Mouse (Mus musculus) forebrain, embryonic 15.5 days (tissue): Measurements from ENCODE around the gene Prss38. TPM values are rescaled to one million over a fixed set of nuclear protein-coding genes. Genes with fewer than 3 reads are reported as not detected.

Source experiments
- ATAC-seq: fragments of 200-750 bp; cut with Nextera tagmentation; replicated peaks from 2 replicates; pipeline ENCODE4 v1.8.0; 2017; ENCODE audit warnings: mild to moderate bottlenecking, moderate TSS enrichment, moderate library complexity
- H3K27ac ChIP-seq: fragments of 300-500 bp; sonication (generic); replicated peaks from 2 replicates; pipeline ENCODE4 v1.5.1; 2015; ENCODE audit warnings: mild to moderate bottlenecking, inconsistent platforms
- H3K27me3 ChIP-seq: fragments of 300-500 bp; sonication (generic); 2 replicates; pipeline ENCODE4 v1.6.1; 2015; ENCODE audit warnings: inconsistent platforms
- H3K36me3 ChIP-seq: fragments of 300-500 bp; sonication (generic); 2 replicates; pipeline ENCODE4 v1.6.1; 2015; ENCODE audit warnings: mild to moderate bottlenecking, inconsistent platforms
- H3K4me1 ChIP-seq: fragments of 300-500 bp; sonication (generic); 2 replicates; pipeline ENCODE4 v1.6.1; 2015; ENCODE audit warnings: inconsistent platforms
- H3K4me2 ChIP-seq: fragments of 300-500 bp; sonication (generic); replicated peaks from 2 replicates; pipeline ENCODE4 v1.6.1; 2015; ENCODE audit warnings: mild to moderate bottlenecking, inconsistent platforms
- H3K4me3 ChIP-seq: fragments of 300-500 bp; sonication (generic); 2 replicates; pipeline ENCODE4 v1.5.1; 2015; ENCODE audit warnings: mild to moderate bottlenecking, inconsistent platforms
- H3K9ac ChIP-seq: fragments of 300-500 bp; sonication (generic); replicated peaks from 2 replicates; pipeline ENCODE4 v1.6.1; 2015; ENCODE audit warnings: mild to moderate bottlenecking, inconsistent platforms
- H3K9me3 ChIP-seq: fragments of 300-500 bp; sonication (generic); 2 replicates; pipeline ENCODE4 v1.6.1; 2016; ENCODE audit warnings: inconsistent platforms
- WGBS: fragments of 180-500 bp; shearing (Covaris S2); methylation state at CpG from one replicate; pipeline ENCODE4 v1.1.7; 2015; ENCODE audit warnings: mixed read lengths; 5-methylcytosine and 5-hydroxymethylcytosine counted together
- polyA plus RNA-seq: library from polyadenylated mRNA; unstranded; fragments of >200 nt; fragmentation: Nextera tagmentation; extraction: Ambion mirVana; gene quantifications from 2 replicates; pipeline ENCODE4 v1.2.1, GENCODE M21; 2015

The Prss38 gene
- polyA plus RNA-seq, 1 experiment from 2014 or later = not detected

DNA sequence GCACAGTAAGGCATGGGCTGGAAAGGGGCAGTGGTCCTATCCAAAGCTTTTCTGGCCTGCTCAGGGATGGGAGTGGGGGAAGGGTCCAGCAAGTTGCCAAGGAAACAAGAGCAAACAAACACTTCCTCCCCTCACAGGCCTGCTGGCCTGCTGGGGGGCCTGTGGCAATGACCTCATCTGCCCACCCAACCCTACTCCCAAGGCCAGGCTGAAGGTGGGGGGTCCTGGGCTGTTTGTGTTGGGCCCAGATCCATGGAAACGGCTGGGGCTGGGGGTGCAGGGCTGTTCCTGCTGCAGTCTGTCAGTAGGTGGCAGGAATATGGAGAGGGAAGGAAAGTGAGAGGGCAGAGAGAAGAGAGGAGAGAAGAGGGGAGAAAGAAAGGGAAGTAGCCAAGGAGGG is 39.1 kb downstream of the Prss38 start:
- Histone ChIP-seq H3K9me3 (no peaks in the 10 kb centered on the region), H3K27me3 (0 out of 2 replicates have a peak, but pooled peaks cover 3% of the 10 kb centered on the region), H3K4me1 (no peaks in the 10 kb centered on the region), H3K36me3 (no peaks in the 10 kb centered on the region), H3K4me2 (no peak overlapping the region), H3K4me3 (no peak overlapping the region), H3K9ac (no peak overlapping the region), H3K27ac (no peak overlapping the region)
- ATAC-seq = no peak
- 27% methylated on average over 1 of the region's 1 CpGs for WGBS

DNA sequence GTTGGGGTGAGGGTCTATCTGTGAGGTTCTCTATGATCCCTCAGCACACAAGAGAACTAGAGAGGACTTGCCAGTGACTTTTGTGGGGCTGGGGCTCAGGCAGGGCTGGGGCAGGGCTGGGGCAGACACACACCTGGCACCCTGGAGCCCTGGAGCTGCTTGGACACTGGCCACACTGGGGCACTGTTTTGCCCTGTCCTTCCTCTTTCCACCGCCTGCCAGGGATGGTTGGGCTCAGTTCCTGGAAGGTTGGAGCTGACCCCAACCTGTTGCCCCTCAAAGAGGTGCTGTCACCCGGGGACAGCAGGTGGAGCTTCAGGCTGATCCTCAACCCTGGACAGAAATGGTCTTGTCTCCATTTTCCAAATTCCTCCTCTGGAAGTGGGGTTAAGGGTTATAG is 39.5 kb downstream of the Prss38 start:
- Histone ChIP-seq H3K4me3 (no peak overlapping the region), H3K4me1 (no peaks in the 10 kb centered on the region), H3K9ac (no peak overlapping the region), H3K27ac (no peak overlapping the region), H3K27me3 (0 out of 2 replicates have a peak, but pooled peaks cover 3% of the 10 kb centered on the region), H3K4me2 (no peak overlapping the region), H3K36me3 (no peaks in the 10 kb centered on the region), H3K9me3 (no peaks in the 10 kb centered on the region)
- no peak for ATAC-seq
- WGBS = 64% methylated on average over 2 of the region's 2 CpGs

DNA sequence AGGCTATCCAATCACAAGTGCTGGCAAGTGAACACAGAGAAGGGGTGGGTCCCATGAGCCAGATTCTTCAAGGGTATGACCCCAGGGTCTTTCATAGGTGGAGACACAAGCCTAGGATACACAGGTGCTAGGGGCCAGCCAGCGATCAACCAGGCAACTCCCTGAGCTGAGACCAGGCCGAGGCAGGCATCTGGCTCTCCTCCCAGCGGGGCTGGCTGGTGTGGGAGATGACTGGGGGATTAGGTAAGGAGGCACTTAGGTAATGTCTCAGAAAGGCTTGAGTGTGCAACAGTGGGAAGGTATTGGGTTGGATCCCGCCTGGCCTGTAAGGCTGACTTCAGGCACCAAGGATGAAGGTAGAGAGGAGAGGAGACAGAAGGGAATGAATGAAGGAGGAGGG is 40.3 kb downstream of the Prss38 start:
- Histone ChIP-seq H3K27ac (no peak overlapping the region), H3K4me1 (0 out of 2 replicates have a peak, but pooled peaks cover 1% of the 10 kb centered on the region), H3K9me3 (no peaks in the 10 kb centered on the region), H3K27me3 (0 out of 2 replicates have a peak, but pooled peaks cover 3% of the 10 kb centered on the region), H3K9ac (no peak overlapping the region), H3K4me3 (no peak overlapping the region), H3K36me3 (no peaks in the 10 kb centered on the region), H3K4me2 (no peak overlapping the region)
- no peak for ATAC-seq
- 83% methylated on average over 4 of the region's 4 CpGs for WGBS

DNA sequence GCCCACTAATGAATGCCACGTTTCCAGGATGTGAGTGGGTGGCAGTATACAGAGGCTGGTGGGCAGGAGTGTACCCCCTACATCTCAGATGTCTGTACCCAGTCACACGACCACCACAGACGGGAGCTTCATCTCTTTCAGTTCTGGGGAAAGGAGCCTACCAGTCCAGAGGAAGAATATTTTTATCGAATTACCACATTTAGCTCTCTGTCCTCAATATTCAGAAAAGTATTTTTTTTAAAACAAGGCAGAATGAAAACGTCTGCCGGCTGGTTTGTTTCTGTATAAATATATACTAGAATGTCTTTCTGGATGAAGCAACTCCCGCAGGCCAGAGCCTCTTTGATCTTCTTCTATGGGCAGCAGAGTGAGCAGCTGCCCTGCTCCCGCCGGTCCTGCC is 42.5 kb downstream of the Prss38 start:
- no peak overlapping the region for H3K4me2 ChIP-seq
- no peaks in the 10 kb centered on the region for H3K9me3 ChIP-seq
- H3K9ac ChIP-seq = no peak overlapping the region
- H3K27me3 ChIP-seq = 0 out of 2 replicates have a peak, but pooled peaks cover 3% of the 10 kb centered on the region
- no peak overlapping the region for H3K4me3 ChIP-seq
- no peak overlapping the region for H3K27ac ChIP-seq
- WGBS = 32% methylated on average over 9 of the region's 9 CpGs
- no peaks in the 10 kb centered on the region for H3K36me3 ChIP-seq
- ATAC-seq = no peak
- peaks cover 12% of the 10 kb centered on the region; the same call in 1 of the 2 replicates for H3K4me1 ChIP-seq

DNA sequence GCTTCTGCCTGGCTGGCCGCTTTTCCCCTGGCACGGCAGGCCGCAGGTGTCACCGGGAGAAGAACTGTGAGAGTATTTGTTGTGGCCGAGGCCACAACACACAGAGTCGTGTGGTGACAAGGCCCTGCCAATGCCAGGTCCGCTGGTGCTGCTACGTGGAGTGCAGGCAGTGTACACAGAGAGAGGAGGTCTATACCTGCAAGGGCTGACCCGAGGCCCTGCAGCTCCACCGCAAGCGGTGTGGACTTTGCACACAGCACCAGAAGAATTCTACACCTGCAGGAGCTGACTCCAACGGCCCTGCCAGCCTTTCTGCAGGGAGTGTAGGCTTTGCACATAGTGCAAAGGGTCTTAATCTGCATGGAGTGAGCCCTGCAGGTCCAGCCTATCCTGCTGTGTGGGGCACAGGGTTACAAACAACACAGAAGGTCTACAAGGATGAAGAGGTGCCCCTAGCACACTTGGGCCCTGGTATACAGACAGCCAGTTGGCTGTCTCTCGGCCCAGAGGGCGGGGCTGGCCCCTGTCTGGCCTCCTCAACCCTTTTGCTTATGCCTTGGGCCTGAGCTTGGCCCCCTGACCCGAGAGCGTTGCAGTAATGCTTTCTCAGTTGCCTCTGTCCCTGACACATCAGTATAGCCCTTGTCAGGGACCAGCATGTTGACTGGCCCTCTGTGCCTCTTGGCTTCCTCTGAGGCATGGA is 44.1 kb downstream of the Prss38 start:
- ATAC-seq = no peak
- WGBS = 85% methylated on average over 16 of the region's 16 CpGs

DNA sequence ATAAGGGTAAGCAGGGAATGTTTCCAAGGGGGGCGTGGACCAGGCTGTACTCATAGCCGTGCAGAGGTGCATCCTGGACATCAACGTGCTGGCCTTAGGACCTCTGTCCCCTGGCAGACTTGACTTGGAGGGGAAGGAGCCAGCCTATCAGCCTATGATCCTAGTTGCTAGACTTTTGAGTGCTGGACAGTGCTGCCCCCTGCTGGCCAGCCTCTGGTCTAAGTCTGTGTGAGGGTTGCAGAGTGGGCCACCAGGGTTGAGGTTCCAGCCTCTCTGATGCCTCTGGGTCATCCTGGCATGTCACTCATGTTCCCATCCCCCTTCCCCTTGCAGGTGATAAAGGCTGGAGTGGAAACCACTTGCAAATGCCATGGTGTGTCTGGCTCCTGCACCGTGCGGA is 44.9 kb downstream of the Prss38 start:
- Histone ChIP-seq H3K27me3 (0 out of 2 replicates have a peak, but pooled peaks cover 3% of the 10 kb centered on the region), H3K4me3 (no peak overlapping the region), H3K27ac (no peak overlapping the region), H3K4me1 (peaks cover 12% of the 10 kb centered on the region; the same call in 1 of the 2 replicates), H3K4me2 (no peak overlapping the region), H3K9me3 (no peaks in the 10 kb centered on the region), H3K9ac (no peak overlapping the region), H3K36me3 (no peaks in the 10 kb centered on the region)
- peak; percentile 26; the same call in 1 of the 2 replicates for ATAC-seq
- WGBS = 41% methylated on average over 5 of the region's 5 CpGs

More for the DNA sequence above, 44.1 kb downstream of the Prss38 start:
- Histone ChIP-seq H3K4me1 (peaks cover 12% of the 10 kb centered on the region; the same call in 1 of the 2 replicates), H3K9me3 (no peaks in the 10 kb centered on the region), H3K4me3 (no peak overlapping the region), H3K4me2 (no peak overlapping the region), H3K9ac (no peak overlapping the region), H3K27me3 (0 out of 2 replicates have a peak, but pooled peaks cover 3% of the 10 kb centered on the region), H3K36me3 (no peaks in the 10 kb centered on the region), H3K27ac (no peak overlapping the region)

DNA sequence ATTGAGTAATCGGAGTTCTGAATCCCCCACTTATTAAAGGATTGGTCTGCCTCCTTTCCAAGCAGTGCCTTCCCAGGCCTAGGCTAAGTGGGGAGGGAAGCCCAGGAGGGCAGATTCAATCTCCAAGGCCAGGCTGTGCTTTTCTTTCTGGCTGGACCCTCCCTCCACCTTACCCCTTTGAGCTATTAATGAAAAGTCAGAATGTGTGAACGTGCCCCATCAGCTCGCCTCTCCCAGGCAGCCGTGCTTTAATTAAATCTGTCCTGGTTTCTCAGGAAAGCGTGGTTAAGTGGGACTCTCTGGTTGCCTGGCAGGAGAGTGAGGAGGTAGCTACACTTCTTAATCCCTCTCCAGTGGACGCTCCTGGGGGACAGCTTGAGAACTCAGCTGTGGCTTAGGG is 45.8 kb downstream of the Prss38 start:
- WGBS = 5% methylated on average over 6 of the region's 6 CpGs
- no peaks in the 10 kb centered on the region for H3K9me3 ChIP-seq
- H3K9ac ChIP-seq = no peak overlapping the region
- H3K4me3 ChIP-seq = no peak overlapping the region
- H3K27ac ChIP-seq = no peak overlapping the region
- no peak overlapping the region for H3K4me2 ChIP-seq
- ATAC-seq = no peak; the same call in 1 of the 2 replicates
- 0 out of 2 replicates have a peak, but pooled peaks cover 3% of the 10 kb centered on the region for H3K27me3 ChIP-seq
- H3K36me3 ChIP-seq = no peaks in the 10 kb centered on the region
- peaks cover 12% of the 10 kb centered on the region; the same call in 1 of the 2 replicates for H3K4me1 ChIP-seq

DNA sequence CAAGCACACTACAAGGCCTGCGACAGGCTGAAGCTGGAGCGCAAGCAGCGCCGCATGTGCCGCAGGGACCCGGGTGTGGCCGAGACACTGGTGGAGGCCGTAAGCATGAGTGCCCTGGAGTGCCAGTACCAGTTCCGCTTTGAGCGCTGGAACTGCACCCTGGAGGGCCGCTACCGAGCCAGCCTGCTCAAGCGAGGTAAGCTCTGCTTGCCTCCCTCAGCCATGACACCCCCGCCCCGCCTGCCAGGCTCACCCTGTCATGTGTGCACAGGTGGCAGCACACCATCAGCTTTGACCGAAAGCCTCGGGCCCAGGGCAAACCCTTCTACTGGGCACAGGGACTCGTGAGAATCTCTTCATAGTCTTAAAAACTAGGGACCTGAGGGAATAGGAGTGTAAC is 47.8 kb downstream of the Prss38 start:
- Histone ChIP-seq H3K9me3 (no peaks in the 10 kb centered on the region), H3K27ac (no peak overlapping the region), H3K27me3 (no peaks in the 10 kb centered on the region), H3K36me3 (no peaks in the 10 kb centered on the region), H3K9ac (no peak overlapping the region), H3K4me2 (no peak overlapping the region), H3K4me3 (no peak overlapping the region), H3K4me1 (peaks cover 12% of the 10 kb centered on the region; the same call in 1 of the 2 replicates)
- WGBS = 91% methylated on average over 18 of the region's 18 CpGs
- ATAC-seq = no peak

DNA sequence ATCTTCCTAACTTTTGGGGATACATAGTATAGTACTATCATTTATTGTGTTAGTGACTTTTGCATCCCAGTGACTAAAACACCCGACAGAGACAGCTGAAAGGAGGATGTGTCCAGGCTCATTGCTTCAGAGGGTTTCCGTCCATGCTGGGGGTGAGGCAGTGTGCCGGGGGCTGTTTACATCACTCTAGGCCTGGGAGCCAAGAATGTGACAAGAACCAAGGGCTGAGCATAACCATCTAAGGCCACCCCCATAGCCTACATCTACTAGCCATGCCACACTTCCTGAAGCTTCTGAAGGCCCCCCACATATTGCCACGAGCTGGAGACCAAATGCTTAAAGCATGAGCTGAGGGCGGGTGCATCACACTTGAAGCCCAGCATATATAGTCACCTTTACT is 50.7 kb downstream of the Prss38 start:
- ATAC-seq = no peak

DNA sequence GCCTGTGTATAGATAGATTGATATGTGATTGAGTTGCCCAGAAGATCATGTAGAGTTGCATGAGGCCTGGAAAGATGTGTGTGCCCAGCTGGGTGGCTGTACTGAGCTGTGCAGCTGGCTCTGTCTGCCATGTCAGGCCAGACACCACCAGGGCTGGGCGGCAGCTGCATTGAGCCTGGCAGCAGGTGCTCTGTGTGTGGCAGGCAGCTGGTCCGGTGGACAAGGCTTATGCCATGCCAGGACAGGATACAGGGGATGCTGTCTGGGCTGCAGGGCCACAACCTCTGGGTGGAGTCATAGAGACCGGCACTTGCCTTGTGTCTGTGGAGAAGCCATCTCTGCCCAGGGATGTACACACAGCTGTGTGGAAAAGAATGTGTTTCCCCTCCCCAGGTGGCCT is 52.5 kb downstream of the Prss38 start:
- Histone ChIP-seq H3K4me1 (no peaks in the 10 kb centered on the region), H3K27ac (no peak overlapping the region), H3K36me3 (no peaks in the 10 kb centered on the region), H3K9ac (no peak overlapping the region), H3K4me2 (no peak overlapping the region), H3K9me3 (no peaks in the 10 kb centered on the region), H3K27me3 (no peaks in the 10 kb centered on the region), H3K4me3 (no peak overlapping the region)
- 75% methylated on average over 3 of the region's 3 CpGs for WGBS
- no peak for ATAC-seq

More for the DNA sequence above, 50.7 kb downstream of the Prss38 start:
- 85% methylated on average over 5 of the region's 5 CpGs for WGBS
- Histone ChIP-seq H3K4me1 (peaks cover 7% of the 10 kb centered on the region; the same call in 1 of the 2 replicates), H3K4me3 (no peak overlapping the region), H3K27me3 (no peaks in the 10 kb centered on the region), H3K9me3 (no peaks in the 10 kb centered on the region), H3K27ac (no peak overlapping the region), H3K9ac (no peak overlapping the region), H3K4me2 (no peak overlapping the region), H3K36me3 (no peaks in the 10 kb centered on the region)
